10 mouse cellular contexts compared by ENCODE assay signal in genomic region chr19:45795406-45795944, GRCm38 (mm10). TPM values are rescaled to one million over a fixed set of nuclear protein-coding genes. Genes with fewer than 3 reads are reported as not detected.
DNase-seq lines count a peak whose midpoint lies in the region; ATAC-seq and TF ChIP-seq lines count a peak whose summit lies in the region.
"Had no signal": no experiment of that assay in that cellular context is flagged by ENCODE, and none has a peak within 500 bp of the region (broad histone marks: within the 10 kb centered on the region; RNA-seq: fewer than 3 reads in every experiment).

No protein-coding gene starts in this region.

- H3K9ac ChIP-seq in heart, embryonic 13.5 days, result no peak overlapping the region
- no peak overlapping the region for H3K9ac ChIP-seq in hindbrain, embryonic 12.5 days
- H3K9ac ChIP-seq in liver, postnatal 0 days (replicated peaks), result no peak overlapping the region

- no peaks in the 10 kb centered on the region for H3K9me3 ChIP-seq in heart, embryonic 13.5 days
- no peaks in the 10 kb centered on the region for H3K9me3 ChIP-seq in hindbrain, embryonic 12.5 days (replicated peaks)
- H3K9me3 ChIP-seq in liver, postnatal 0 days (ENCODE audit: low read length), result 0 out of 2 replicates have a peak, but pooled peaks cover 3% of the 10 kb centered on the region

- H3K4me2 ChIP-seq in heart, embryonic 13.5 days, result peak overlapping the region; percentile 56
- peak overlapping the region; percentile 46 for H3K4me2 ChIP-seq in hindbrain, embryonic 12.5 days (replicated peaks)
- peak overlapping the region; percentile 61; the same call in 1 of the 2 replicates for H3K4me2 ChIP-seq in liver, postnatal 0 days (ENCODE audit: low read depth, low read length)

- H3K27me3 ChIP-seq in heart, embryonic 13.5 days (replicated peaks), result 0 out of 2 replicates have a peak, but pooled peaks cover 18% of the 10 kb centered on the region
- H3K27me3 ChIP-seq in hindbrain, embryonic 12.5 days, result no peaks in the 10 kb centered on the region
- no peaks in the 10 kb centered on the region for H3K27me3 ChIP-seq in liver, postnatal 0 days (ENCODE audit: insufficient read depth, low read length)

- H3K4me3 ChIP-seq in heart, embryonic 13.5 days, result peak overlapping the region; percentile 25; the same call in 1 of the 2 replicates
- 0 out of 2 replicates have a peak overlapping the region, but pooled peaks have one; percentile 10 for H3K4me3 ChIP-seq in hindbrain, embryonic 12.5 days
- no peak overlapping the region for H3K4me3 ChIP-seq in liver, postnatal 0 days (ENCODE audit: low read depth, low read length)
- H3K4me3 ChIP-seq: myocyte had no signal

- no peak for TF ChIP-seq CTCF in liver, postnatal 0 days (IDR thresholded peaks at IDR 0.05; ENCODE audit: low read depth)

- no peaks in the 10 kb centered on the region for H3K36me3 ChIP-seq in heart, embryonic 13.5 days
- no peaks in the 10 kb centered on the region for H3K36me3 ChIP-seq in hindbrain, embryonic 12.5 days
- H3K36me3 ChIP-seq in liver, postnatal 0 days (replicated peaks; ENCODE audit: insufficient read depth, low read length), result no peaks in the 10 kb centered on the region

- ATAC-seq in heart, embryonic 13.5 days (ENCODE audit: extremely low read depth, insufficient number of reproducible peaks, low FRiP score, low TSS enrichment), result no peak
- ATAC-seq in hindbrain, embryonic 12.5 days (ENCODE audit: low FRiP score), result no peak
- ATAC-seq in liver, postnatal 0 days, result no peak

- no peak for TF ChIP-seq EP300 in liver, postnatal 0 days (IDR thresholded peaks at IDR 0.05; ENCODE audit: low read depth)

- H3K27ac ChIP-seq in heart, embryonic 13.5 days (replicated peaks), result no peak overlapping the region
- H3K27ac ChIP-seq in hindbrain, embryonic 12.5 days, result no peak overlapping the region
- H3K27ac ChIP-seq in liver, postnatal 0 days (ENCODE audit: low read depth), result no peak overlapping the region

- no peak for DNase-seq in heart, postnatal 14 days
- DNase-seq in ES-CJ7 (ENCODE audit: low read depth, low spot score), result peak; percentile 46
- no peak for DNase-seq in liver, postnatal 0 days
- DNase-seq in frontal cortex, postnatal 36 days (ENCODE audit: low spot score in 2 of 2), result no peak
- DNase-seq in thymus, postnatal 14 days, result no peak
- no peak for DNase-seq in layer of hippocampus, postnatal 14 days (ENCODE audit: low spot score in 2 of 2)

- intact Hi-C loops in heart, postnatal 14 days (cut with DNase I), result no loop called here

- WGBS in heart, embryonic 13.5 days, result 23% methylated on average over 15 of the region's 15 CpGs
- WGBS in hindbrain, embryonic 12.5 days, result 31% methylated on average over 15 of the region's 15 CpGs
- WGBS in liver, postnatal 0 days (ENCODE audit: insufficient replicate concordance), result 35% methylated on average over 15 of the region's 15 CpGs

- peaks cover 15% of the 10 kb centered on the region for H3K4me1 ChIP-seq in heart, embryonic 13.5 days
- H3K4me1 ChIP-seq in hindbrain, embryonic 12.5 days, result peaks cover 10% of the 10 kb centered on the region
- peaks cover 13% of the 10 kb centered on the region for H3K4me1 ChIP-seq in liver, postnatal 0 days (ENCODE audit: insufficient read depth)

RNA-seq across cellular contexts. Expression of gene Mgea5, which starts 11.8 kb away (rescaled TPM):
- 32.6 and 33.4 TPM in 2 replicates for polyA plus RNA-seq in heart, embryonic 13.5 days (2015; fragmentation: Nextera tagmentation; extraction: Ambion mirVana)
- 10 to 100 TPM; 65.7 TPM for total RNA-seq in heart, postnatal 14 days (2021)
- 113 and 121 TPM in 2 replicates for polyA plus RNA-seq in hindbrain, embryonic 12.5 days (2016; fragmentation: Nextera tagmentation; extraction: Ambion mirVana)
- 10.3 and 10.8 TPM in 2 replicates for polyA plus RNA-seq in liver, postnatal 0 days (2015; fragmentation: Nextera tagmentation; extraction: Ambion mirVana)
- 100 to 1,000 TPM; 133 to 136 TPM for total RNA-seq in layer of hippocampus, postnatal 14 days (2021)

RNA-seq across cellular contexts. Expression of gene Kcnip2, which starts 20.4 kb away (rescaled TPM):
- polyA plus RNA-seq in heart, embryonic 13.5 days (2015; fragmentation: Nextera tagmentation; extraction: Ambion mirVana), result 0.66 and 0.76 TPM in 2 replicates
- total RNA-seq in heart, postnatal 14 days (2021), result 100 to 1,000 TPM; 149 to 164 TPM
- 3.0 and 3.7 TPM in 2 replicates for polyA plus RNA-seq in hindbrain, embryonic 12.5 days (2016; fragmentation: Nextera tagmentation; extraction: Ambion mirVana)
- polyA plus RNA-seq in liver, postnatal 0 days (2015; fragmentation: Nextera tagmentation; extraction: Ambion mirVana), result 0.59 and 0.71 TPM in 2 replicates
- total RNA-seq in layer of hippocampus, postnatal 14 days (2021), result 100 to 1,000 TPM; 193 to 195 TPM

RNA-seq across cellular contexts. Expression of gene Npm3, which starts 46.1 kb away (rescaled TPM):
- polyA plus RNA-seq in heart, embryonic 13.5 days (2015; fragmentation: Nextera tagmentation; extraction: Ambion mirVana), result 9.9 and 11.2 TPM in 2 replicates
- total RNA-seq in heart, postnatal 14 days (2021), result 10 to 100 TPM; 13.0 to 18.9 TPM
- polyA plus RNA-seq in hindbrain, embryonic 12.5 days (2016; fragmentation: Nextera tagmentation; extraction: Ambion mirVana), result 6.7 and 7.6 TPM in 2 replicates
- 6.3 and 6.5 TPM in 2 replicates for polyA plus RNA-seq in liver, postnatal 0 days (2015; fragmentation: Nextera tagmentation; extraction: Ambion mirVana)
- 10 to 100 TPM; 11.9 to 12.9 TPM for total RNA-seq in layer of hippocampus, postnatal 14 days (2021)

RNA-seq across cellular contexts. Expression of gene Fgf8, which starts 52.8 kb away (rescaled TPM):
- polyA plus RNA-seq in heart, embryonic 13.5 days (2015; fragmentation: Nextera tagmentation; extraction: Ambion mirVana), result 0.25 and 0.37 TPM in 2 replicates
- not detected for total RNA-seq in heart, postnatal 14 days (2021)
- polyA plus RNA-seq in hindbrain, embryonic 12.5 days (2016; fragmentation: Nextera tagmentation; extraction: Ambion mirVana), result 2.9 and 3.1 TPM in 2 replicates
- polyA plus RNA-seq in liver, postnatal 0 days (2015; fragmentation: Nextera tagmentation; extraction: Ambion mirVana), result not detected in 2 replicates
- total RNA-seq in layer of hippocampus, postnatal 14 days (2021), result not detected
- total RNA-seq: adrenal gland, postnatal 25 days had no signal
- polyA plus RNA-seq: myocyte had no signal
